In genomic region chr8:11283217-11283616, GRCm38 (mm10) we compare ENCODE assay signal across 10 mouse cellular contexts. TPM values are rescaled to one million over a fixed set of nuclear protein-coding genes. Genes with fewer than 3 reads are reported as not detected.
DNase-seq lines count a peak whose midpoint lies in the region; ATAC-seq and TF ChIP-seq lines count a peak whose summit lies in the region.
"Had no signal": no experiment of that assay in that cellular context is flagged by ENCODE, and none has a peak within 500 bp of the region (broad histone marks: within the 10 kb centered on the region; RNA-seq: fewer than 3 reads in every experiment).

No protein-coding gene starts in this region.

- H3K27me3 ChIP-seq in hindbrain, embryonic 11.5 days (ENCODE audit: control insufficient read depth, insufficient read depth, low read length), result no peaks in the 10 kb centered on the region
- no peaks in the 10 kb centered on the region for H3K27me3 ChIP-seq in hindbrain, postnatal 0 days (ENCODE audit: insufficient read depth, low read length)
- H3K27me3 ChIP-seq in heart, embryonic 14.5 days (ENCODE audit: control insufficient read depth, insufficient read depth, low read length), result no peaks in the 10 kb centered on the region
- H3K27me3 ChIP-seq in midbrain, embryonic 14.5 days (ENCODE audit: control insufficient read depth, insufficient read depth, low read length), result no peaks in the 10 kb centered on the region

- H3K4me3 ChIP-seq in hindbrain, embryonic 11.5 days (ENCODE audit: low read depth, low read length), result no peak overlapping the region
- H3K4me3 ChIP-seq in hindbrain, postnatal 0 days (ENCODE audit: low read length), result no peak overlapping the region
- H3K4me3 ChIP-seq in heart, embryonic 14.5 days (ENCODE audit: control insufficient read depth in 1 of 2, insufficient read depth in 1 of 2, low read depth in 1 of 2, low read length in 2 of 2), result no peak overlapping the region
- no peak overlapping the region for H3K4me3 ChIP-seq in midbrain, embryonic 14.5 days (replicated peaks; ENCODE audit: low read depth, low read length)

- no peaks in the 10 kb centered on the region for H3K36me3 ChIP-seq in hindbrain, embryonic 11.5 days (ENCODE audit: control insufficient read depth, insufficient read depth, low read length)
- H3K36me3 ChIP-seq in hindbrain, postnatal 0 days (ENCODE audit: insufficient read depth, low read length), result no peaks in the 10 kb centered on the region
- peaks cover 17% of the 10 kb centered on the region; the same call in 1 of the 2 replicates for H3K36me3 ChIP-seq in heart, embryonic 14.5 days (ENCODE audit: control insufficient read depth, insufficient read depth, low read length)
- H3K36me3 ChIP-seq in midbrain, embryonic 14.5 days (ENCODE audit: control insufficient read depth, insufficient read depth, low read length), result no peaks in the 10 kb centered on the region

- no peak overlapping the region for H3K9ac ChIP-seq in hindbrain, embryonic 11.5 days (ENCODE audit: low read depth, low read length)
- H3K9ac ChIP-seq in hindbrain, postnatal 0 days (replicated peaks; ENCODE audit: low read length), result no peak overlapping the region
- no peak overlapping the region for H3K9ac ChIP-seq in heart, embryonic 14.5 days (ENCODE audit: low read length)
- H3K9ac ChIP-seq in midbrain, embryonic 14.5 days (replicated peaks; ENCODE audit: low read length), result no peak overlapping the region

- WGBS in hindbrain, embryonic 11.5 days, result 57% methylated on average over 10 of the region's 10 CpGs
- WGBS in hindbrain, postnatal 0 days, result 55% methylated on average over 10 of the region's 10 CpGs
- WGBS in heart, embryonic 14.5 days, result 42% methylated on average over 10 of the region's 10 CpGs
- 38% methylated on average over 10 of the region's 10 CpGs for WGBS in midbrain, embryonic 14.5 days

- H3K9me3 ChIP-seq in hindbrain, embryonic 11.5 days (ENCODE audit: control insufficient read depth, low read length), result no peaks in the 10 kb centered on the region
- no peaks in the 10 kb centered on the region for H3K9me3 ChIP-seq in hindbrain, postnatal 0 days (ENCODE audit: low read length)
- 0 out of 2 replicates have a peak, but pooled peaks cover 4% of the 10 kb centered on the region for H3K9me3 ChIP-seq in heart, embryonic 14.5 days (ENCODE audit: control insufficient read depth, low read length)
- H3K9me3 ChIP-seq in midbrain, embryonic 14.5 days (ENCODE audit: control insufficient read depth, low read length), result no peaks in the 10 kb centered on the region

- DNase-seq in hindbrain, embryonic 11.5 days (ENCODE audit: low spot score), result peak; percentile 25
- no peak for DNase-seq in hindbrain, postnatal 0 days (ENCODE audit: low spot score)
- DNase-seq in kidney, postnatal 4 days, result peak; percentile 58 to 72
- peak; percentile 35 for DNase-seq in midbrain, embryonic 14.5 days
- DNase-seq in cerebellum, postnatal 14 days, result no peak
- DNase-seq in embryo, embryonic 11 days, result no peak
- no peak for DNase-seq in urinary bladder, adult 2 months (ENCODE audit: low spot score)
- DNase-seq: adrenal gland, postnatal 10 days; thymus, postnatal 36 days had no signal

- no peak for ATAC-seq in hindbrain, embryonic 11.5 days (ENCODE audit: low FRiP score)
- ATAC-seq in hindbrain, postnatal 0 days, result no peak
- peak; percentile 28 for ATAC-seq in heart, embryonic 14.5 days (ENCODE audit: insufficient number of reproducible peaks, insufficient read depth, low FRiP score, low read depth)
- no peak for ATAC-seq in midbrain, embryonic 14.5 days (ENCODE audit: low FRiP score, low TSS enrichment)

- no peak overlapping the region for H3K4me2 ChIP-seq in hindbrain, embryonic 11.5 days (replicated peaks; ENCODE audit: low read depth, low read length)
- no peak overlapping the region for H3K4me2 ChIP-seq in hindbrain, postnatal 0 days (ENCODE audit: low read depth, low read length)
- H3K4me2 ChIP-seq in heart, embryonic 14.5 days (ENCODE audit: low read length), result no peak overlapping the region
- H3K4me2 ChIP-seq in midbrain, embryonic 14.5 days (ENCODE audit: low read length), result no peak overlapping the region

- TF ChIP-seq CTCF in hindbrain, postnatal 0 days (IDR thresholded peaks at IDR 0.05; ENCODE audit: low read depth), result no peak

- H3K27ac ChIP-seq in hindbrain, embryonic 11.5 days (ENCODE audit: low read depth, low read length), result no peak overlapping the region
- no peak overlapping the region for H3K27ac ChIP-seq in hindbrain, postnatal 0 days
- peak overlapping the region; percentile 29; a peak in 2 of 4 replicates for H3K27ac ChIP-seq in heart, embryonic 14.5 days (replicated peaks in 1 of 2; ENCODE audit: control insufficient read depth in 1 of 2, insufficient read depth in 1 of 2, low read depth in 2 of 2, low read length in 2 of 2)
- no peak overlapping the region for H3K27ac ChIP-seq in midbrain, embryonic 14.5 days (replicated peaks; ENCODE audit: low read depth, low read length)

- H3K4me1 ChIP-seq in hindbrain, embryonic 11.5 days (replicated peaks; ENCODE audit: control insufficient read depth, insufficient read depth, low read length), result no peaks in the 10 kb centered on the region
- H3K4me1 ChIP-seq in hindbrain, postnatal 0 days (ENCODE audit: insufficient read depth, low read length), result peaks cover 10% of the 10 kb centered on the region
- H3K4me1 ChIP-seq in heart, embryonic 14.5 days (ENCODE audit: control insufficient read depth in 2 of 2, insufficient read depth in 2 of 2, low read length in 2 of 2), result peaks cover 31 to 61% of the 10 kb centered on the region in 2 experiments
- H3K4me1 ChIP-seq in midbrain, embryonic 14.5 days (ENCODE audit: control insufficient read depth, insufficient read depth, low read length), result peaks cover 3% of the 10 kb centered on the region; the same call in 1 of the 2 replicates

RNA-seq across cellular contexts. Expression of gene Col4a2, which starts 29.4 kb away (rescaled TPM):
- polyA plus RNA-seq in hindbrain, embryonic 11.5 days (2014; fragmentation: Nextera tagmentation; extraction: Ambion mirVana), result 26.2 and 29.9 TPM in 2 replicates
- total RNA-seq in hindbrain, postnatal 0 days (2014; rRNA removed), result 76.6 and 95.8 TPM in 2 replicates
- polyA plus RNA-seq in hindbrain, postnatal 0 days (2015; fragmentation: Nextera tagmentation; extraction: Ambion mirVana), result 26.5 and 27.8 TPM in 2 replicates
- polyA plus RNA-seq in heart, embryonic 14.5 days (2014; fragmentation: Nextera tagmentation; extraction: Ambion mirVana), result 77.7 and 80.3 TPM in 2 replicates
- 15.0 and 40.7 TPM in 2 replicates for polyA plus RNA-seq in midbrain, embryonic 14.5 days (2014; fragmentation: Nextera tagmentation; extraction: Ambion mirVana)
- 109 and 190 TPM in 2 replicates for polyA plus RNA-seq in urinary bladder, adult 2 months (2012; rRNA removed)

RNA-seq across cellular contexts. Expression of gene Col4a1, which starts 29.4 kb away (rescaled TPM):
- polyA plus RNA-seq in hindbrain, embryonic 11.5 days (2014; fragmentation: Nextera tagmentation; extraction: Ambion mirVana), result 91.8 and 94.2 TPM in 2 replicates
- 203 and 254 TPM in 2 replicates for total RNA-seq in hindbrain, postnatal 0 days (2014; rRNA removed)
- polyA plus RNA-seq in hindbrain, postnatal 0 days (2015; fragmentation: Nextera tagmentation; extraction: Ambion mirVana), result 46.4 and 55.6 TPM in 2 replicates
- 250 and 253 TPM in 2 replicates for polyA plus RNA-seq in heart, embryonic 14.5 days (2014; fragmentation: Nextera tagmentation; extraction: Ambion mirVana)
- 38.1 and 123 TPM in 2 replicates for polyA plus RNA-seq in midbrain, embryonic 14.5 days (2014; fragmentation: Nextera tagmentation; extraction: Ambion mirVana)
- 261 and 385 TPM in 2 replicates for polyA plus RNA-seq in urinary bladder, adult 2 months (2012; rRNA removed)

Comparison
In these comparisons a context has a peak if more than half of its experiments do, and no peak if none do; other contexts are left out.
1. DNase-seq: peak in hindbrain, embryonic 11.5 days (single experiment), kidney, postnatal 4 days (2 of 2) and midbrain, embryonic 14.5 days (single experiment); none in hindbrain, postnatal 0 days (single experiment), cerebellum, postnatal 14 days (0 of 2), embryo, embryonic 11 days (single experiment) and urinary bladder, adult 2 months (single experiment).
2. H3K27ac ChIP-seq: peak in heart, embryonic 14.5 days (2 of 2); none in hindbrain, embryonic 11.5 days (single experiment), hindbrain, postnatal 0 days (single experiment) and midbrain, embryonic 14.5 days (single experiment).